Mouse (Mus musculus): Measurements from ENCODE around the gene Xpc. TPM values are rescaled to one million over a fixed set of nuclear protein-coding genes. Genes with fewer than 3 reads are reported as not detected.

The Xpc gene
- polyA plus RNA-seq, 1 experiment from 2014 or later, result 16.4 TPM

- Histone ChIP-seq H3K27ac (ENCODE audit: low read depth) (no peak overlapping the region), H3K4me2 (ENCODE audit: low read length) (no peak overlapping the region), H3K4me3 (ENCODE audit: low read depth, low read length) (no peak overlapping the region), H3K9ac (ENCODE audit: low read length) (no peak overlapping the region), H3K36me3 (ENCODE audit: control insufficient read depth, insufficient read depth, low read length) (no peaks in the 10 kb centered on the region), H3K9me3 (ENCODE audit: control insufficient read depth, low read length) (no peaks in the 10 kb centered on the region), H3K27me3 (replicated peaks; ENCODE audit: control insufficient read depth, insufficient read depth, low read length) (no peaks in the 10 kb centered on the region), H3K4me1 (replicated peaks; ENCODE audit: control insufficient read depth, insufficient read depth, low read length) (no peaks in the 10 kb centered on the region)
- DNase-seq (ENCODE audit: low spot score) (no peak), ATAC-seq (replicated peaks; ENCODE audit: low FRiP score, low TSS enrichment, low read depth) (no peak)
- 74% methylated on average over 1 of the region's 1 CpGs for WGBS
These were observed 63.6 kb downstream of the Xpc start for GRCm38 (mm10) chr6:91452056-91452455.

GRCm38 (mm10) chr6:91449472-91450225, 66.0 kb downstream of the Xpc start:
- H3K27ac ChIP-seq (ENCODE audit: low read depth), result no peak overlapping the region
- 54% methylated on average over 3 of the region's 3 CpGs for WGBS
- no peaks in the 10 kb centered on the region for H3K9me3 ChIP-seq (ENCODE audit: control insufficient read depth, low read length)
- H3K27me3 ChIP-seq (replicated peaks; ENCODE audit: control insufficient read depth, insufficient read depth, low read length), result no peaks in the 10 kb centered on the region
- DNase-seq (ENCODE audit: low spot score) (no peak), ATAC-seq (replicated peaks; ENCODE audit: low FRiP score, low TSS enrichment, low read depth) (no peak)
- no peak overlapping the region for H3K9ac ChIP-seq (ENCODE audit: low read length)
- H3K36me3 ChIP-seq (ENCODE audit: control insufficient read depth, insufficient read depth, low read length), result no peaks in the 10 kb centered on the region
- H3K4me3 ChIP-seq (ENCODE audit: low read depth, low read length), result no peak overlapping the region
- no peak overlapping the region for H3K4me2 ChIP-seq (ENCODE audit: low read length)
- no peaks in the 10 kb centered on the region for H3K4me1 ChIP-seq (replicated peaks; ENCODE audit: control insufficient read depth, insufficient read depth, low read length)

GRCm38 (mm10) chr6:91445316-91445715, 70.4 kb downstream of the Xpc start:
- 74% methylated on average over 3 of the region's 3 CpGs for WGBS
- H3K4me3 ChIP-seq (ENCODE audit: low read depth, low read length), result no peak overlapping the region
- no peak for ATAC-seq (replicated peaks; ENCODE audit: low FRiP score, low TSS enrichment, low read depth)

GRCm38 (mm10) chr6:91441145-91441662, 74.5 kb downstream of the Xpc start:
- H3K27ac ChIP-seq (ENCODE audit: low read depth), result peak overlapping the region; percentile 54
- peak; percentile 69 for ATAC-seq (replicated peaks; ENCODE audit: low FRiP score, low TSS enrichment, low read depth)
- 3% methylated on average over 19 of the region's 19 CpGs for WGBS
- peaks cover 10% of the 10 kb centered on the region for H3K27me3 ChIP-seq (replicated peaks; ENCODE audit: control insufficient read depth, insufficient read depth, low read length)
- peak overlapping the region; percentile 62 for H3K4me3 ChIP-seq (ENCODE audit: low read depth, low read length)
- peak overlapping the region; percentile 97 for H3K4me2 ChIP-seq (ENCODE audit: low read length)
- peak; percentile 70 for DNase-seq (ENCODE audit: low spot score)
- H3K36me3 ChIP-seq (ENCODE audit: control insufficient read depth, insufficient read depth, low read length), result no peaks in the 10 kb centered on the region
- H3K4me1 ChIP-seq (replicated peaks; ENCODE audit: control insufficient read depth, insufficient read depth, low read length), result no peaks in the 10 kb centered on the region; the same call in 1 of the 2 replicates
- no peaks in the 10 kb centered on the region for H3K9me3 ChIP-seq (ENCODE audit: control insufficient read depth, low read length)
- peak overlapping the region; percentile 65 for H3K9ac ChIP-seq (ENCODE audit: low read length)

More at GRCm38 (mm10) chr6:91445316-91445715, 70.4 kb downstream of the Xpc start:
- H3K9ac ChIP-seq (ENCODE audit: low read length), result no peak overlapping the region
- H3K9me3 ChIP-seq (ENCODE audit: control insufficient read depth, low read length), result no peaks in the 10 kb centered on the region
- no peaks in the 10 kb centered on the region; the same call in 1 of the 2 replicates for H3K4me1 ChIP-seq (replicated peaks; ENCODE audit: control insufficient read depth, insufficient read depth, low read length)
- DNase-seq (ENCODE audit: low spot score), result no peak
- no peaks in the 10 kb centered on the region for H3K27me3 ChIP-seq (replicated peaks; ENCODE audit: control insufficient read depth, insufficient read depth, low read length)
- H3K4me2 ChIP-seq (ENCODE audit: low read length), result no peak overlapping the region
- no peak overlapping the region for H3K27ac ChIP-seq (ENCODE audit: low read depth)
- H3K36me3 ChIP-seq (ENCODE audit: control insufficient read depth, insufficient read depth, low read length), result no peaks in the 10 kb centered on the region

- Histone ChIP-seq H3K4me3 (ENCODE audit: low read depth, low read length) (peak overlapping the region; percentile 62), H3K9me3 (ENCODE audit: control insufficient read depth, low read length) (no peaks in the 10 kb centered on the region), H3K27ac (ENCODE audit: low read depth) (peak overlapping the region; percentile 54), H3K4me1 (replicated peaks; ENCODE audit: control insufficient read depth, insufficient read depth, low read length) (no peaks in the 10 kb centered on the region; the same call in 1 of the 2 replicates), H3K4me2 (ENCODE audit: low read length) (peak overlapping the region; percentile 97), H3K36me3 (ENCODE audit: control insufficient read depth, insufficient read depth, low read length) (no peaks in the 10 kb centered on the region), H3K9ac (ENCODE audit: low read length) (peak overlapping the region; percentile 65), H3K27me3 (replicated peaks; ENCODE audit: control insufficient read depth, insufficient read depth, low read length) (peaks cover 10% of the 10 kb centered on the region)
- DNase-seq (ENCODE audit: low spot score) (peak; percentile 99), ATAC-seq (replicated peaks; ENCODE audit: low FRiP score, low TSS enrichment, low read depth) (peak; percentile 96)
- WGBS, result 2% methylated on average over 30 of the region's 30 CpGs
These were observed 75.1 kb downstream of the Xpc start for GRCm38 (mm10) chr6:91440474-91441144.

Other genes starting within 250 kb of the Xpc start
- gene Wnt7a, start 104.5 kb downstream of the Xpc start, polyA plus RNA-seq (2014; fragmentation: Nextera tagmentation; extraction: Ambion mirVana), result 0.05 TPM in 1 of 2 replicates, not detected in the other
- 37.7 and 38.5 TPM in 2 replicates for gene Chchd4, start 42.3 kb downstream of the Xpc start, polyA plus RNA-seq (2014; fragmentation: Nextera tagmentation; extraction: Ambion mirVana)
- 45.4 and 48.3 TPM in 2 replicates for gene Tmem43, start 42.2 kb downstream of the Xpc start, polyA plus RNA-seq (2014; fragmentation: Nextera tagmentation; extraction: Ambion mirVana)
- 311 and 312 TPM in 2 replicates for gene Lsm3, start within 50 bp of the Xpc start, polyA plus RNA-seq (2014; fragmentation: Nextera tagmentation; extraction: Ambion mirVana)
- gene Slc6a6, start 168.2 kb upstream of the Xpc start, polyA plus RNA-seq (2014; fragmentation: Nextera tagmentation; extraction: Ambion mirVana), result 69.0 and 74.0 TPM in 2 replicates

Measured in intestine, embryonic 14.5 days (tissue).